In genomic region chr6:101385490-101385889, GRCm38 (mm10) we compare ENCODE assay signal across 21 mouse cellular contexts. TPM values are rescaled to one million over a fixed set of nuclear protein-coding genes. Genes with fewer than 3 reads are reported as not detected.
A peak's percentile ranks its signal among the peaks of the same experiment; 100 is the strongest.
DNase-seq lines count a peak whose midpoint lies in the region; ATAC-seq and TF ChIP-seq lines count a peak whose summit lies in the region.
"Had no signal": no experiment of that assay in that cellular context is flagged by ENCODE, and none has a peak within 500 bp of the region (broad histone marks: within the 10 kb centered on the region; RNA-seq: fewer than 3 reads in every experiment).

No protein-coding gene starts in this region.

- 59% methylated on average over 7 of the region's 7 CpGs for WGBS in forebrain, embryonic 13.5 days
- WGBS in forebrain, embryonic 11.5 days, result 81% methylated on average over 7 of the region's 7 CpGs
- WGBS in intestine, embryonic 14.5 days, result 76% methylated on average over 7 of the region's 7 CpGs
- WGBS in intestine, postnatal 0 days, result 85% methylated on average over 7 of the region's 7 CpGs

- H3K4me1 ChIP-seq in forebrain, embryonic 13.5 days, result peaks cover 3% of the 10 kb centered on the region; the same call in 1 of the 2 replicates
- H3K4me1 ChIP-seq in forebrain, embryonic 11.5 days (replicated peaks; ENCODE audit: control insufficient read depth, insufficient read depth, low read length), result 0 out of 2 replicates have a peak, but pooled peaks cover 2% of the 10 kb centered on the region
- H3K4me1 ChIP-seq in intestine, embryonic 14.5 days (replicated peaks; ENCODE audit: control insufficient read depth, insufficient read depth, low read length), result no peaks in the 10 kb centered on the region
- no peaks in the 10 kb centered on the region for H3K4me1 ChIP-seq in intestine, postnatal 0 days (replicated peaks; ENCODE audit: control insufficient read depth, insufficient read depth, low read length)
- H3K4me1 ChIP-seq: lung, embryonic 15.5 days had no signal

- H3K4me2 ChIP-seq in forebrain, embryonic 13.5 days, result no peak overlapping the region
- H3K4me2 ChIP-seq in forebrain, embryonic 11.5 days (ENCODE audit: low read depth, low read length, severe bottlenecking), result no peak overlapping the region
- no peak overlapping the region for H3K4me2 ChIP-seq in intestine, embryonic 14.5 days (ENCODE audit: low read length)
- no peak overlapping the region for H3K4me2 ChIP-seq in intestine, postnatal 0 days (replicated peaks; ENCODE audit: low read depth)
- H3K4me2 ChIP-seq: embryonic facial prominence, embryonic 13.5 days; lung, embryonic 15.5 days had no signal

- ATAC-seq in forebrain, embryonic 13.5 days, result peak; percentile 78
- no peak for ATAC-seq in forebrain, embryonic 11.5 days (replicated peaks; ENCODE audit: low FRiP score)
- ATAC-seq in intestine, embryonic 14.5 days (replicated peaks; ENCODE audit: low FRiP score, low TSS enrichment, low read depth), result no peak
- ATAC-seq in intestine, postnatal 0 days, result no peak
- ATAC-seq in monocyte, adult 5-6 weeks (replicated peaks; ENCODE audit: insufficient number of reproducible peaks, low FRiP score, low TSS enrichment, poor library complexity, severe bottlenecking), result no peak
- ATAC-seq: Patski had no signal

- no peak overlapping the region for H3K27ac ChIP-seq in forebrain, embryonic 13.5 days
- no peak overlapping the region for H3K27ac ChIP-seq in forebrain, embryonic 11.5 days (ENCODE audit: low read depth, low read length)
- H3K27ac ChIP-seq in intestine, embryonic 14.5 days (ENCODE audit: low read depth), result no peak overlapping the region
- H3K27ac ChIP-seq in intestine, postnatal 0 days (ENCODE audit: low read depth, low read length), result no peak overlapping the region
- H3K27ac ChIP-seq: embryonic facial prominence, embryonic 13.5 days; heart, embryonic 10.5 days; liver, embryonic 14.5 days; lung, embryonic 15.5 days had no signal

- no peak overlapping the region for H3K9ac ChIP-seq in forebrain, embryonic 13.5 days
- H3K9ac ChIP-seq in forebrain, embryonic 11.5 days (ENCODE audit: low read length), result no peak overlapping the region
- no peak overlapping the region for H3K9ac ChIP-seq in intestine, embryonic 14.5 days (ENCODE audit: low read length)
- H3K9ac ChIP-seq in intestine, postnatal 0 days (ENCODE audit: low read depth, low read length), result no peak overlapping the region
- H3K9ac ChIP-seq: embryonic facial prominence, embryonic 13.5 days; liver, embryonic 14.5 days; lung, embryonic 15.5 days had no signal

- peaks cover 11% of the 10 kb centered on the region for H3K27me3 ChIP-seq in forebrain, embryonic 13.5 days
- peaks cover 2% of the 10 kb centered on the region; the same call in 1 of the 2 replicates for H3K27me3 ChIP-seq in forebrain, embryonic 11.5 days (ENCODE audit: control insufficient read depth, insufficient read depth, low read length)
- no peaks in the 10 kb centered on the region for H3K27me3 ChIP-seq in intestine, embryonic 14.5 days (replicated peaks; ENCODE audit: control insufficient read depth, insufficient read depth, low read length)
- H3K27me3 ChIP-seq in intestine, postnatal 0 days (replicated peaks; ENCODE audit: control insufficient read depth, insufficient read depth, low read length), result 0 out of 2 replicates have a peak, but pooled peaks cover 3% of the 10 kb centered on the region
- H3K27me3 ChIP-seq: embryonic facial prominence, embryonic 13.5 days; lung, embryonic 15.5 days had no signal

- H3K36me3 ChIP-seq in forebrain, embryonic 13.5 days (ENCODE audit: poor library complexity, severe bottlenecking), result no peaks in the 10 kb centered on the region
- no peaks in the 10 kb centered on the region for H3K36me3 ChIP-seq in forebrain, embryonic 11.5 days (ENCODE audit: control insufficient read depth, insufficient read depth, low read length)
- no peaks in the 10 kb centered on the region for H3K36me3 ChIP-seq in intestine, embryonic 14.5 days (ENCODE audit: control insufficient read depth, insufficient read depth, low read length)
- no peaks in the 10 kb centered on the region for H3K36me3 ChIP-seq in intestine, postnatal 0 days (ENCODE audit: control insufficient read depth, insufficient read depth)
- H3K36me3 ChIP-seq: embryonic facial prominence, embryonic 13.5 days; heart, embryonic 10.5 days; lung, embryonic 15.5 days had no signal

- TF ChIP-seq CTCF in intestine, postnatal 0 days (IDR thresholded peaks at IDR 0.05; ENCODE audit: low read depth), result no peak

- DNase-seq in forebrain, embryonic 11.5 days (ENCODE audit: low spot score), result no peak
- peak; percentile 48 for DNase-seq in intestine, embryonic 14.5 days (ENCODE audit: low spot score)
- DNase-seq in right cerebral cortex, postnatal 10 days (ENCODE audit: low spot score in 2 of 2), result peak; percentile 31 to 45
- DNase-seq in right cerebral cortex, adult 18-20 months, result no peak
- no peak for DNase-seq in urinary bladder, postnatal 4 days (ENCODE audit: low spot score in 2 of 2)
- DNase-seq: adrenal gland, adult 8-10 months; cerebellum, adult 9-11 months; kidney, adult 8-10 months; kidney, postnatal 25 days; layer of hippocampus, adult 9-11 months; lung, postnatal 4 days; right cerebral cortex, postnatal 25 days; thymus, postnatal 4 days had no signal

- no peaks in the 10 kb centered on the region for H3K9me3 ChIP-seq in forebrain, embryonic 13.5 days (replicated peaks)
- H3K9me3 ChIP-seq in forebrain, embryonic 11.5 days (ENCODE audit: control insufficient read depth, low read length), result no peaks in the 10 kb centered on the region
- peaks cover 2% of the 10 kb centered on the region; the same call in 1 of the 2 replicates for H3K9me3 ChIP-seq in intestine, embryonic 14.5 days (ENCODE audit: control insufficient read depth, low read length)
- H3K9me3 ChIP-seq in intestine, postnatal 0 days (ENCODE audit: control insufficient read depth), result no peaks in the 10 kb centered on the region
- H3K9me3 ChIP-seq: embryonic facial prominence, embryonic 13.5 days; heart, embryonic 10.5 days; lung, embryonic 15.5 days had no signal

- no peak overlapping the region for H3K4me3 ChIP-seq in forebrain, embryonic 13.5 days
- no peak overlapping the region for H3K4me3 ChIP-seq in forebrain, embryonic 11.5 days (ENCODE audit: low read depth, low read length)
- no peak overlapping the region for H3K4me3 ChIP-seq in intestine, embryonic 14.5 days (ENCODE audit: low read depth, low read length)
- no peak overlapping the region for H3K4me3 ChIP-seq in intestine, postnatal 0 days (ENCODE audit: low read depth, low read length)
- H3K4me3 ChIP-seq: embryonic facial prominence, embryonic 13.5 days; heart, embryonic 10.5 days; lung, embryonic 15.5 days had no signal

RNA-seq across cellular contexts. Expression of gene Pdzrn3, which starts 7.8 kb away (rescaled TPM):
- polyA plus RNA-seq in forebrain, embryonic 13.5 days (2015; fragmentation: Nextera tagmentation; extraction: Ambion mirVana), result 11.3 and 13.1 TPM in 2 replicates
- 6.0 and 6.4 TPM in 2 replicates for polyA plus RNA-seq in forebrain, embryonic 11.5 days (2014; fragmentation: Nextera tagmentation; extraction: Ambion mirVana)
- 16.5 and 19.0 TPM in 2 replicates for polyA plus RNA-seq in intestine, embryonic 14.5 days (2014; fragmentation: Nextera tagmentation; extraction: Ambion mirVana)
- polyA plus RNA-seq in intestine, postnatal 0 days (2015; fragmentation: Nextera tagmentation; extraction: Ambion mirVana), result 5.3 and 5.5 TPM in 2 replicates
- not detected in 3 replicates for total RNA-seq in monocyte, adult 5-6 weeks (2017)

Comparison
In these comparisons a context has a peak if more than half of its experiments do, and no peak if none do; other contexts are left out.
1. DNase-seq: peak in intestine, embryonic 14.5 days (single experiment) and right cerebral cortex, postnatal 10 days (2 of 2); none in forebrain, embryonic 11.5 days (single experiment), right cerebral cortex, adult 18-20 months (single experiment) and urinary bladder, postnatal 4 days (0 of 2).